Mouse (Mus musculus): Measurements from ENCODE around the gene Amph.
"Not testable (repeated sequence)": the region's sequence is repeated elsewhere in the genome, so short reads cannot be mapped to it uniquely, and the experiment has no call there.

Amph gene

GRCm38 (mm10) chr13:18948171-18949028 lies at the start of gene Amph:
Gene Amph, plus strand, starts transcription at chr13:18948205.
- DNase-seq: peak; percentile 70 to 79

GRCm38 (mm10) chr13:18903623-18904022 lies 44.4 kb upstream of the Amph start:
- no peak for DNase-seq

- no peak for DNase-seq
Observed at GRCm38 (mm10) chr13:18914774-18915173, 33.2 kb upstream of the Amph start.

GRCm38 (mm10) chr13:18933191-18933590 lies 14.8 kb upstream of the Amph start:
- DNase-seq: not testable (repeated sequence)

- DNase-seq: no peak
Observed at GRCm38 (mm10) chr13:18947686-18948085, 319 bp upstream of the Amph start.

GRCm38 (mm10) chr13:18949029-18949350 lies 985 bp downstream of the Amph start:
- no peak for DNase-seq

- peak; percentile 48 to 60 for DNase-seq
Observed at GRCm38 (mm10) chr13:18949626-18950200, 1.7 kb downstream of the Amph start.

GRCm38 (mm10) chr13:18953575-18953974 lies 5.6 kb downstream of the Amph start:
- DNase-seq: no peak

- no peak for DNase-seq
Observed at GRCm38 (mm10) chr13:18956065-18956913, 8.3 kb downstream of the Amph start.

- no peak for DNase-seq
Observed at GRCm38 (mm10) chr13:18957028-18957427, 9.0 kb downstream of the Amph start.

GRCm38 (mm10) chr13:18972571-18972970 lies 24.6 kb downstream of the Amph start:
- no peak for DNase-seq

GRCm38 (mm10) chr13:18974351-18974750 lies 26.3 kb downstream of the Amph start:
- no peak for DNase-seq

GRCm38 (mm10) chr13:18987266-18987665 lies 39.3 kb downstream of the Amph start:
- DNase-seq: no peak

GRCm38 (mm10) chr13:18988323-18988722 lies 40.3 kb downstream of the Amph start:
- no peak for DNase-seq

GRCm38 (mm10) chr13:18989185-18989714 lies 41.2 kb downstream of the Amph start:
- no peak for DNase-seq

- DNase-seq: no peak
Observed at GRCm38 (mm10) chr13:19002502-19002901, 54.5 kb downstream of the Amph start.

- DNase-seq: no peak
Observed at GRCm38 (mm10) chr13:19004406-19004805, 56.4 kb downstream of the Amph start.

- DNase-seq: no peak
Observed at GRCm38 (mm10) chr13:19008440-19008839, 60.4 kb downstream of the Amph start.

GRCm38 (mm10) chr13:19014825-19015375 lies 66.9 kb downstream of the Amph start:
- DNase-seq: no peak

GRCm38 (mm10) chr13:19021529-19021928 lies 73.5 kb downstream of the Amph start:
- no peak for DNase-seq

GRCm38 (mm10) chr13:19022310-19022709 lies 74.3 kb downstream of the Amph start:
- no peak for DNase-seq

GRCm38 (mm10) chr13:19025091-19025688 lies 77.2 kb downstream of the Amph start:
- no peak for DNase-seq
